Mouse (Mus musculus): ENCODE results near the gene Foxf2.

Gene Foxf2

GRCm38 (mm10) chr13:31624966-31625332 lies 667 bp upstream of the Foxf2 start:
- no peak for DNase-seq (ENCODE audit: low read depth in 2 of 2, low spot score in 2 of 2)

- no peak for DNase-seq (ENCODE audit: low read depth in 2 of 2, low spot score in 2 of 2)
These were observed 676 bp downstream of the Foxf2 start for GRCm38 (mm10) chr13:31626183-31626801.

GRCm38 (mm10) chr13:31626991-31627625 lies 1.5 kb downstream of the Foxf2 start:
- no peak for DNase-seq (ENCODE audit: low read depth in 2 of 2, low spot score in 2 of 2)

GRCm38 (mm10) chr13:31627864-31628690 lies 2.5 kb downstream of the Foxf2 start:
- no peak for DNase-seq (ENCODE audit: low read depth in 2 of 2, low spot score in 2 of 2)

GRCm38 (mm10) chr13:31628691-31629180 lies 3.1 kb downstream of the Foxf2 start:
- no peak for DNase-seq (ENCODE audit: low read depth in 2 of 2, low spot score in 2 of 2)

GRCm38 (mm10) chr13:31629321-31629851 lies 3.8 kb downstream of the Foxf2 start:
- no peak for DNase-seq (ENCODE audit: low read depth in 2 of 2, low spot score in 2 of 2)

GRCm38 (mm10) chr13:31630051-31630450 lies 4.4 kb downstream of the Foxf2 start:
- no peak for DNase-seq (ENCODE audit: low read depth in 2 of 2, low spot score in 2 of 2)

GRCm38 (mm10) chr13:31630551-31630950 lies 4.9 kb downstream of the Foxf2 start:
- DNase-seq (ENCODE audit: low read depth in 2 of 2, low spot score in 2 of 2), result no peak

GRCm38 (mm10) chr13:31631291-31631690 lies 5.7 kb downstream of the Foxf2 start:
- DNase-seq (ENCODE audit: low read depth in 2 of 2, low spot score in 2 of 2), result no peak

- peak in 1 of 2 experiments; percentile 2 for DNase-seq (ENCODE audit: low read depth in 2 of 2, low spot score in 2 of 2)
These were observed 6.8 kb downstream of the Foxf2 start for GRCm38 (mm10) chr13:31632450-31632849.

GRCm38 (mm10) chr13:31633259-31633658 lies 7.6 kb downstream of the Foxf2 start:
- no peak for DNase-seq (ENCODE audit: low read depth in 2 of 2, low spot score in 2 of 2)

GRCm38 (mm10) chr13:31635546-31635945 lies 9.9 kb downstream of the Foxf2 start:
- DNase-seq (ENCODE audit: low read depth in 2 of 2, low spot score in 2 of 2), result no peak

GRCm38 (mm10) chr13:31641517-31641916 lies 15.9 kb downstream of the Foxf2 start:
- no peak for DNase-seq (ENCODE audit: low read depth in 2 of 2, low spot score in 2 of 2)

GRCm38 (mm10) chr13:31652131-31652745 lies 26.6 kb downstream of the Foxf2 start:
- no peak for DNase-seq (ENCODE audit: low read depth in 2 of 2, low spot score in 2 of 2)

- DNase-seq (ENCODE audit: low read depth in 2 of 2, low spot score in 2 of 2), result no peak
These were observed 30.6 kb downstream of the Foxf2 start for GRCm38 (mm10) chr13:31656249-31656648.

- no peak for DNase-seq (ENCODE audit: low read depth in 2 of 2, low spot score in 2 of 2)
These were observed 32.6 kb downstream of the Foxf2 start for GRCm38 (mm10) chr13:31658212-31658611.

- peak in 1 of 2 experiments; percentile 2 for DNase-seq (ENCODE audit: low read depth in 2 of 2, low spot score in 2 of 2)
These were observed 33.3 kb downstream of the Foxf2 start for GRCm38 (mm10) chr13:31658963-31659362.

GRCm38 (mm10) chr13:31661211-31661610 lies 35.6 kb downstream of the Foxf2 start:
- no peak for DNase-seq (ENCODE audit: low read depth in 2 of 2, low spot score in 2 of 2)

GRCm38 (mm10) chr13:31665376-31665775 lies 39.8 kb downstream of the Foxf2 start:
- no peak for DNase-seq (ENCODE audit: low read depth in 2 of 2, low spot score in 2 of 2)

- DNase-seq (ENCODE audit: low read depth in 2 of 2, low spot score in 2 of 2), result no peak
These were observed 42.4 kb downstream of the Foxf2 start for GRCm38 (mm10) chr13:31667919-31668524.

- no peak for DNase-seq (ENCODE audit: low read depth in 2 of 2, low spot score in 2 of 2)
These were observed 46.5 kb downstream of the Foxf2 start for GRCm38 (mm10) chr13:31672093-31672492.
